Mouse (Mus musculus) ovary, postnatal 14 days (tissue): Measurements from ENCODE around the gene Mpc1.
A peak's percentile ranks its signal among the peaks of the same experiment; 100 is the strongest.
"Not testable (repeated sequence)": the region's sequence is repeated elsewhere in the genome, so short reads cannot be mapped to it uniquely, and the experiment has no call there.

Source experiments
- DNase-seq: peaks from one replicate; pipeline ENCODE4 v3.0.0; 2022; ENCODE audit warnings: low spot score

The Mpc1 gene

DNA sequence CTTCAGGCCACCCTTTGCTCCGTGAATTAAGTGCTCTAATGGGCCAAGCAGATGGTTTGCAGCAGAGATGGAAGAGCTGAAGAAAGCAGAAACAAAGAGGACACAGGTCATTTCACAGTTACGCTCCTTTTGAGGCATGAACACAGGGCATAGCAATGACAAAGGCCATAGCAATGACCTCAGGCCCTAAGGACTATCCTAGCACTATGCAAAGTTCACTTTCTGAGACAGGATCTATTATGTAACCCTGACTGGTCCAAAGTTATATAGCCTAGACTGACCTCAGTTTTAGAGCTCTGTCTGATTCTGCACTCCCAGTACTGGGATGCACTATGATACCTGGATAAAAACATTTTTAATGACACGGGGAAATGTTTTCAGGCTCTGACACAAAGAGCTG, 4.3 kb upstream of the Mpc1 start:
- DNase-seq = no peak

DNA sequence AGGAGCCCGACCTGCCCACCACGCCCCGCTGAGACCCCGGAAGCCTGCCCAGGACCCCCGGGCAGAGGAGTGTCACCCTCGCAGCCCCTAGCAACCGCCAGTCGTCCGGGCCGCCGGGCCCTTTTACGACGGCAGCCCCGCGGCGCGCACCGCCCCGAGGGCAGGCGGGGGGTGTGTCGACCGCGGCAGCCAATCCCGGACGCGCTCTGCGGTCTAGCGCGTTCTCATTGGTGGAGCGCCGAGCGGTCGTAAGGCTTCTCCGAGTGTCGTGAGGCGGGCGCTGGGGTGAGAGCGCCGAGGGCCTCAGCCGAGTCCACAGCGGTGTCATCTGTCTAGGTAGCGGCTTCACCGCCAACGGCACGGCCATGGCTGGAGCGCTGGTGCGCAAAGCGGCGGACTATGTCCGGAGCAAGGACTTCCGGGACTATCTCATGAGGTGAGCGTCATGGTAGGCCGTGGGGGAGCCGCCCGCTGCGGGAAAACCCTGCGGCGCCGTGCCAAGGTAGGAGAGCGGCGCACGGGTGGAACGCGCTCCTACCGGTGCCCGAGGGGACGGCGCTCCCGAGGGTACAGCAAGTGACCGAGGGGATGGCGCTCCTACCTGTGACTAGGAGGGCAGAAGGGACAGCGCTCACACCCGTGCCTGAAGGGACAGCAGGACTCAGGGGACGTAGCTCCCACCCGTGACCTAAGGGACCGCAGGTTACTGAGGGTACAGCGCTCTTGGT, 986 bp downstream of the Mpc1 start:
- peak; percentile 90 for DNase-seq

DNA sequence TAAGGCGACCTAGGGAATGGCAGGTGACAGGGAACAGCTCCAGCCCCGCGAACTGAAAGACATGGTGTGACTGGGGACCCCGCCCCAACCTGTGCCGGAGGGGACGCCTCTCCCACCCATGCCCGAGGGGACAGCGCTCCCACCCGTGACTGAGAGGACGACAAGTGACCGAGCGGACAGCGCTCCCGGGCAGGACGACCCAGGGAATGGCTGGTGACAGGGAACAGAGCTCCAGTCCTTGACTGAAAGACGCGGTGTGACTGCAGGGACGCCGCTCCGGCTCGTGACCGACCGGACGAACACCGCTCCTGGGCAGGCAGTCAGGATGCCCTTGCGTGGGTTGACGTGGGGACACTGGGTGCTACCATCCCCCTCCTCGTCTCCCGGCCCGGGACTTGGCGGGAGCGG, 1.6 kb downstream of the Mpc1 start:
- DNase-seq = peak; percentile 21

DNA sequence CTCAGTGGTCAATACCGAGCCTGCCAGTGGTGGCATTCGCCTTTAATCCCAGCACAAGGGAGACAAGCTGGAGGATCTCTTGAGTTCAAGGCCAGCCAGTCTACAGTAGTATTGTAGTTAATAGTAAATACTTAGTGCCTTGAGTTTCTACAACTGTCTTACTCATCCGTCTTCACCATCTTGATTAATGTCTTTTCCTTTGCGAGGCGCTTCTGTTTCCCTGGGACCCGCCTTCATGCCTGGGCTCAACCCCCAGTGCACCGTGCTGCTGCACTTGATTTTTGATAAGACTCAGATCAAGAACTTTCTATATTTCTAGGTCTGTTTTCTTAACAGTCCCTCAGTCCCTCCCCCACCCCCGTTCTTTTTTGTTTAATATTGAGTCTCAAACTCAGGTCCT, 2.4 kb downstream of the Mpc1 start:
- DNase-seq = no peak

DNA sequence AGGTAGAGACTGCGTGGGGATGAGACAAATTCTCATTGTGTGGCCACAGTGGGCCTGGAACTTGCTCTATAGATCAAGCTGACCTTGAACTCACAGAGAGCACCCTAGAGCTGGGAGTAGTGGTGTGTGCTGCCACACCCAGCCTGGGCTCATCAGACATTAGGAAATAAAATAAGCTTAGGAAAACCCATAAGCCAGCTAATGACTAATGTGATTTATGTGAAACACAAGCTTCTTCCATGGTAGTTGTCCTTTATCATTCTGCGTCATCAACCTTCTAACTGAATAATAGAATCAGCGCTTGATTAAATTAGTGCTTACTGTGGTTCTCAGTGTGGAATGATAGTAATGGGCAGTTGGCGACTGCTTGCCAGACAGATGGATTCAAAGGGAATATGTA, 4.3 kb downstream of the Mpc1 start:
- DNase-seq = no peak

DNA sequence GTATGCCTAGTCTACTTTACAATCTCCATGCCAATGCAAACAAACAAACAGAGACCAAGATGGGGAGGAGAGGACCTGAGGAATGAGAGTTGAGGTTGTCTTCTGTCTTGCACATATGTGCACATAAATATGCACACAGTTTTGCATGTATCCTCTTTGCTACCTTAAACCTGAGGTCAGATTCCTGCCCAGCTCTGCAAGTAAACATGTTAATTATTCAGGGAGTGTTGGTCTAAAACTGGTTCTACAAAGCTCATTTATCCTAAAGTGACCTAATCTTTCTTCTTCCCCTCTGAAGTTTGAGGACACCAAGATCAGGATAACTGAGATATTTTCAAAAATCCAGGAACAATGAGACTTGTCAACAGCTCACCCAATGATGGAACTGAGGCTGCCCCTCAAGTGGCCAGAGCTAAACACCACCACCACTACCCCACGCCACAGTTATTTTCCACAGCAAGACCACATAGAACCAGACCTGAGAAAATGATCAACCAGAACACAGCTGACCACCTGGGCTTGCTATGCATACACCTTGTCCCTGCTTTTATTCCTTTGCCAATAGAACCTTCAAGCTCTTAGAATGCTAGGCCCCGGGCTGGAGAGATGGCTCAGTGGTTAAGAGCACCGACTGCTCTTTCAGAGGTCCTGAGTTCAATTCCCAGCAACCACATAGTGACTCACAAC, 7.4 kb downstream of the Mpc1 start:
- DNase-seq = no peak

DNA sequence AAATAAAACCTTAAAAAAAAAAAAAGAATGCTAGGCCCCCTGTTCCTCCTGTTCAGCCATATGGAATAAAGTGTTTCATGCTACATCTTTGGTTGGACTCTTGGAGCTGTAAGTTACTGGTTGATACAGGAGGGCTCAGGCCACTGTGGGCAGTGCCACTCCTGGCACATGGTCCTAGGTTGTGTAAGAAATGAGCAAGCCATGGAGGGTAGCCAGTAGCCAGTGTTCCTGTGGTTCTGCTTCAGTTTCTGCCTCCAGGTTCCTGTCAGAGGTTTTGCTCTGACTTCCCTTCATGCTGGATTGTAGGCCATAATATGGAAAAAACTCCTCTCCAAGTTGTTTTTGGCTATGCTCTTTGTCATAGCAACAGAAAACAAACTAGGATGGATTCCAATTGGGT, 8.0 kb downstream of the Mpc1 start:
- no peak for DNase-seq

DNA sequence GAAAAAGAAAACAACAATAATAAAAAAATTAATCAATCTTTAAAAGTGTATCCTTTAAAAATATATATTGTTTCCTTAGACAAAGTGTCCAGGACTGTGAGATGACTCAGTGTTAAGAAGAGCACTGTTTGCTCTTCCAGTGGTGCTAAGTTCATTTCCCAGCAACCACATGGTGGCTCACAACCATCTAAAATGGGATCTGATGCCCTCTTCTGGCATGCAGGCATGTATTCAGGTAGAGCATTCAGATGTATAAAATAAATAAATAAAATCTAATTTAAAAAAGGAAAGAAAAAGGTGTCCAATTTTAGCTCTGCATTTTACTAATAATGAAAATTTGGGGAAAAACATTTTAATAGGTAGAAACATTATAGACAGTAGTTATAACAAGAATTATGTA, 13.1 kb downstream of the Mpc1 start:
- DNase-seq = no peak

DNA sequence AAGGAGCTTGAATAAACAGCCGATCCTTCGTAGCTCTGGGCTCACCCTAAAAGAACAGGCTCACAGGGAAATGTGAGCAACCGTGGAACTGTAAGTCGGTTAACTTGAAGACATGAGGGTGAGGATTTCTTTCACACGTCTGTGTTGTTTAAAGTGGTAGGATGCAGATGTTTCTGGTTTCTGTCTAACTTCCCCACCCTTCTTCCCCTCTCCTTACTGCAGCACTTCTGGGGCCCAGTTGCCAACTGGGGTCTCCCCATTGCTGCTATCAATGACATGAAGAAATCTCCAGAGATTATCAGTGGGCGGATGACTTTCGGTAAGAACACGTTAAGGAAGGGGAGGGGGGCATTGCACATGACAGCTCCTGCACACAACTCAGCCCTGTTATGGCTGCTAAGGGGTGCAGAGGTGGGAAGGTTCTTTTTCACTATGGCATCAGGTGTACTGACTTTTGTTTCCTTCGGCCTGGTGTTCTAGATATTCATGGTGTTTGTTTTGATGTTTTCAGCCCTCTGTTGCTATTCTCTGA, 13.7 kb downstream of the Mpc1 start:
- DNase-seq = no peak

DNA sequence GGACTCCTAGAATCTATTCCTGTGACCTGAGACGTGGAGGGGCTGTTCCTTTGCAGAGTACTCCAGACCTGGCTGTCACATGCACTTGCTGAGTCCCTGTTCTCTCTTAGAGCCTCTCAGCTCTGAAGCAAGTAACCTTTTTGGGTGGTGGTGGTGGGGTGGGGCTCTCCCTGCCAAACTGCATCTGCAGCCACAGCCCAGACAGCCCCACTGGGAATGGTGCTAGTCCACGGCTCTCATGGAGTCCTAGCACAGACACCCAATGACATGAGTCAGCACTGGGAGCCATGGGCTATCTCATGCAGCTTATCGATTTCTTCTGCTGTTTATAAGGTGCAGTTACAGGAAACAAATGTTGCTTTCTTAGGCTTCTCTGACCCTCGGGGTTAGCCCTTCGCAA, 15.0 kb downstream of the Mpc1 start:
- DNase-seq = no peak

DNA sequence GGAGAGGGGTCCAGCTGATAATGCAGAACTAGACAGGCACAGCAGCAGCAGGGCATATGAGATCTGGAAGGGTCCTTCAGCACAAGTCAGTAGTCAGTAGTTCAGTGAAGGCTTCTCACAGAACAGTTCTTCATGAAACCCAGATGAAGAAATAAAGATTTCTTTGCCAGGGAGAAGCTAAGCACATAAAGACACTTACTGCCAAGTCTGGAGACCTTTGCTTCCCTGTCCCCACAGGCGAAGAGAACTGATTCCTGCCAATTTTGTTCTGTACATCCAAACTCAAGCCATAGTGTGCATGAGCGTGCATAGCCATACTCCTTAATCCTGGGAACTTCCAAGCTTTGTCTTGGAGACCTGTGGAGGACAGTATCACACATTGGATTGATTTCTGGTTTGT, 15.6 kb downstream of the Mpc1 start:
- DNase-seq = no peak

DNA sequence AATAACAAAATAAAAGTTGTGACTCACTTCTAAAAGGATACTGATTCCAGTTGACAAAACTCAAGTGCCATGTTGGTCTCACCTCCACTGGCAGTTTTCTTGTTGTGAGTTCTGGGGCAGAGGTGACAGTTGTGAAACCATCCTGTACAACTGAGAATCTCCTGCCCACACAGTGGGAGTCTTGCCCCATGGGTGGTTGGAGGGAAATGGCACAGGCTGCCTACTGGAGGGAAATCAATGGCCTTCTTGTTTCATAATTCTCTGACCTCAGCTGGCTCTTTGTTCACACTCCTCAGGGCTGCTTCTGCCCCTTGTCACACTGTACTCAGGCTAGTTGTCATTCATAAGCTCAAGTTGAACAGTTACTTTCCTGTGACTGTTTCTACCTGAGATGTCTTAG, 16.8 kb downstream of the Mpc1 start:
- no peak for DNase-seq

DNA sequence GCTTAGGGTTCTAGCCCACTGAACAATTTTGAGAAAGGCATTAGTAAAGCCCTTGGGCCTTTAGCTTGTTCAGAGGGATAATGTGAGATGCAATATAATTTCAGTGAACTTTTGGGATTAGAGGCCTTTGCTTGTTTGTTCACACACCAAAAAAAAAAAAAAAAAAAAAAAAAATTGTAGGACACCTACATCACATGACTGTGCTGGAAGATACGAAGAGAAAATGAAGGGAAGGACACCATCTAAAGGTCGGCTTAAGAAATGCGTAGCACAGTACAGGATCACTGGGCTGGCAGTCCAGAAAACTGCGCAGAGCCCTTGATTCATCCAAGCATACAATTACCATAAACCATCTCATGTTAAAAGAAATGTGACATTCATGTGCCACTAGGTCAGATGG, 18.8 kb downstream of the Mpc1 start:
- DNase-seq = no peak

DNA sequence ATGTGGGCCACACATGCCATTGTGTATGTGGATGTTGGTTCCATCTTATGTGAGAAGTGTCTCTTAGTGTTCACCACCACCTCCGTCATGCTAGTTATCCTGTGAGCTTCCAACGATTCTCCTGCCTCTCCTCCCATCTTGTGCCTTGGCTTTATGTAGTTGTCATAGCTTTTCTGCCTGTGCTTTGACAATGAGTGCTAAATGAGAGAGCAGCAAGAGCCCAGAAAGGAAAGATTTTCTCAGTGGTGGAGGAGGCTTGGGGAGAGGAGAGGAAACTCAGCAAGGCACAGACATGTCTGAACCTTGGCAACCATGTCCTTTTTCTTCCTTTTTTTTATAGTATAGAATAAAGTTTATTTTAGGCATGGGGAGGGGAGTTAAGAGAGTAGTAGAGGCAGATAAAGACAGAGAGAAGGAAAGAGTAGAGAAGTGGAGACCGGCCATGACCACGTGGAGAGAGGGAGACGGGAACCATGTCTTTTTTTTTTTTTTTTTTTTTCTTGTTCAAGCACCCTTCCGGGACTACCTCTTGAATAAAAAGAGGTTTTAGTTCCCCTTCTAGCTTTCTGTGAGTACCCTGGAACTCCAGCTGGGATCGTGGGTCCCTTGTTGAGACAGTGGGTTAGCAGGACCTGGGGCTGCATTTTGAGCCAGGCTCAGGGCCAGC, 20.2 kb downstream of the Mpc1 start:
- DNase-seq = no peak

DNA sequence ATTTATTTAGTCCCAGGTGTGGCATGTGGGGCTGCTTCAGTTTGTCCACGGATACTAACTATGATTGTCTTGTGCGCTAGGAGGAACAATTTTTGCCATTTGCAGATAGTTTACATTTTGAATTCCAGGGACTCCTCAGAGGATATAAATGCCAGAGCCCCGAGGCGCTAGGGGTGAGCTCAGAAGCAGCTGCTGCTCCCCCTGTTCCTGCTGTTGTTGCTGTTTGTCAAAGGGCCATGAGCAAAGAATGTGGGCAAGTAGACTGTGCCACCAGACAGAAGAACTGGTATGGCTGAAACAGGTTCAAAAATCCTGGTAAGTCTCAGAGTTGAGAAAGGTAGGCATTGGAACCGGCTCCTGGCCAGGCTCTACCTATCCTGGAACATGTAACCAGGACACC, 21.0 kb downstream of the Mpc1 start:
- no peak for DNase-seq

DNA sequence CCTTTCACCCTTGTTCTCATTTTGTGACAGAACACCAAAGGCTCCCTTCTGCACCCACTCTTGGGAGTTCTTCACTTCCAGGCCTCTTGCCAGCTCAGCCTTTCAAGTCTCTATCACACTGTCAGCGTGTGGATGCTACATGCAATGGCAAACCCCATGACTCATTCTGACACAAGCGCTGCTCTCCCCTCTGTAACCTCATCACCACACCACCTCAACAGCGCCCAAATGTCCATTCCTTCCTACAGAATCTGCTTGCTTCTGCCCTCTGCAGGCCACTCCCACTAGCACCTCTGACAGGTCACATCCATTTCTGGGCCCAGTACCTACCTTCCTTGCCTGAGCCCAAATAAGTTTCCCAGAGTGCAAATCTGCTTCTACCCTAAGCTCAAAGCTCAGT, 23.1 kb downstream of the Mpc1 start:
- DNase-seq = no peak

DNA sequence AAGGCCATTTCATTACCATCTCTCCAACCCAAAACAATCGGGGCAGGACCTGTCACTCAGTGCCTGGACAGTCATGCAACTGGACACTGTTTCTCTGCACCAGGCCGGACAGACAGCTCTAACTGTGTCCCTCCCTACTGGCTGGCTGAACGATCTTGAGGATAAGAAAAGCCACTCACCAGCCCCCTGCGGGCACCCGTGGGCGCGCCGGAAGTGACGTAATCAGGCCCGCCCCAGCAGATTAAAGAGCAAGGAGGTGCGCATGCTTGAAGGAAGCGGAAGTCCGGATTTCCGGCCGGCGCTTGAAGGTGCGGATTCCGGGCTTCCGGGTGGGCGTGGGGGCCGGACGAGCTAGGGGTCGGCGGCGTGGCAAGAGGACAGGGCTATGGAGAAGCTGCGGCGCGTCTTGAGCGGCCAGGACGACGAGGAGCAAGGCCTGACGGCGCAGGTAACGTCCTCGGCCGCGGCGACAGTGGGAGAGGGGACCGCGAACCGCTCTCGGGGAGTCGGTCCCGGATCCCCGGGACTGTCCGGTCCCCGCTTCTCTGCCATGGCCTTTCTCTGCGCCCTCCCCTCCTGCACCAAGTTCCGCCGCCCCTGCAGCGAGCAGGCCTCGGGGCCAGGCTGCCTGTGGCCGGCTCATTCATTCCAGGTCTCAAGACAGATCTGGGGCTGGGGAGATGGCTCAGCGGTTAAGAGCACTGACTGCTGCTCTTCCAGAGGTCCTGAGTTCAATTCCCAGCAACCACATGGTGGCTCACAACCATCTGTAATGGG, 28.3 kb downstream of the Mpc1 start, which contains the start of gene Sft2d1:
Sft2d1 (plus strand) TSS at position 265 of the 777 bp plus-strand sequence.
- DNase-seq = peak; percentile 91

DNA sequence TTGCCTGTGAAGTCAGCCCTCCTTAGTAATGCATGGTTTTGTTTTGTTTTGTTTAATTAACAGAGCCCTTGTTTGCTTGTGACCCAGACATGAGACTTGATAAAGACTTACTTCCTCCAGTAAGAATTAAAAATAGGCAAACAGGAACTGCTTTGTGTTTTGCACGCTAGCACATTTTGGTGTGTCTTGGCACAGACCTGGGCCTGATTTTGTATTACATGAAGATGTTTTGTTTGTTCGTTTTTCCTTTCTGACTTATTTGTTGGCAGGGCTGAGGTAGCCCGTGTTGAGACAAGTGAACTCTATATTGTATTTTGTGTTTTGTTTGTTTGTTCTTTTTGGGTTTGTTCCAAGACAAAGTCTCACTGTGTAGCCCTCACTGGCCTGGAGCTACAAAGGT, 29.0 kb downstream of the Mpc1 start:
- DNase-seq = no peak

DNA sequence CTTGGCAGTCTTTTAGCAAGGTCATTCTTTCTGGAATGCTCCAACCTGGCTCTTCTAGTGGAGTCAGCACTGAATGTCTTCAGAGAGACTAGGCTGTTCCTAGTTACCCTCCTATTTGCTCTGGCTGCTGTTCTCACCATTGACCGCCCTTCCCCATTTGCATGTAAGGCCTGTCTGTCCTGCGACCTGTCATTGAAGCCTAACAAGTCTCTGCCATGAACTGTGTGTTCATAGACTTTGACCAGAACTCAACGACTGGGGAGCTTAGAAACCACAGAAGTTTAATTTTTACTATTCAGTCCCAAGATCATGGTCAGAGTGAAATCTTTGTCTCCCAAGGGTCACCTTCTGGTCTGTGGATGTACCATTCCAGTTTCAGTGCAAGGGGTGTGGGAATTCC, 31.3 kb downstream of the Mpc1 start:
- no peak for DNase-seq

DNA sequence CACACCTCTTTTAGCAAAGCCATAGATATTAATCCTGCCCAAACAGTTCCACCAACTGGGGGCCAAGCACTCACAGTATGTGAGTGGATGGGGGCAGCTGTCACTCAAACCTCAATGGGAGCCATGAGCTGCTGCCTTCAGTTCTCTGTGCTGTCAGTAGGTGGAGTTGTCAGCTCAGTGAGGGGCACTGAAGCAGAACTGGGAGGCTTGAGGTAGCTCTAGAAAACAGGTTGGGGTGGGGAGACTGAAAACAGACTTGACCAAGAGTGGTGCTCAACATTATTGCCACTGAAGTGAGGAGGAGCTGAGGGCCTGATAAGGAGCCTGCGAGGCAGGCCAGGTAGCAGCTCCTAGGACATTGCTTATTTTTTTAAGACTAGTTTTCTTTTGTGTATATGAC, 33.5 kb downstream of the Mpc1 start:
- DNase-seq = no peak

DNA sequence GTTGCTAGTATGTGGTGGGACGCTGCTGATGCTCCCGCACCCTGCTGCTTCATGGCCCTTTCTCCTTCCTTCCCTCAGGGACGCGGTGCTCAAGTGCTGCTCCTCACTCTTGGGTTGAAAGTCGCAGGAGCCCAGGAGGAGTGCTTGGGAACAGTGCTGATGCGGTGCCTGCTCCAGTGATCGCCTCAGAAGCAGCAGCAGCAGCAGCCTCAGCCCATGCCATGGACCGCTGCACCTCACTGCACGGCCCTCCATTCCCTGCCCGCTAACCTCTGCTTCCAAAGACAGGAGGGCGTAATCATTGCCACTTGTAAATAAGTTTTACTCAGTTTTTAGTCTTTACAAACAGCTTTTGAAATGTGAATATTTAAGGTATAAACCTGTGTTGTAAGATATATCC, 44.2 kb downstream of the Mpc1 start:
- not testable (repeated sequence) for DNase-seq

DNA sequence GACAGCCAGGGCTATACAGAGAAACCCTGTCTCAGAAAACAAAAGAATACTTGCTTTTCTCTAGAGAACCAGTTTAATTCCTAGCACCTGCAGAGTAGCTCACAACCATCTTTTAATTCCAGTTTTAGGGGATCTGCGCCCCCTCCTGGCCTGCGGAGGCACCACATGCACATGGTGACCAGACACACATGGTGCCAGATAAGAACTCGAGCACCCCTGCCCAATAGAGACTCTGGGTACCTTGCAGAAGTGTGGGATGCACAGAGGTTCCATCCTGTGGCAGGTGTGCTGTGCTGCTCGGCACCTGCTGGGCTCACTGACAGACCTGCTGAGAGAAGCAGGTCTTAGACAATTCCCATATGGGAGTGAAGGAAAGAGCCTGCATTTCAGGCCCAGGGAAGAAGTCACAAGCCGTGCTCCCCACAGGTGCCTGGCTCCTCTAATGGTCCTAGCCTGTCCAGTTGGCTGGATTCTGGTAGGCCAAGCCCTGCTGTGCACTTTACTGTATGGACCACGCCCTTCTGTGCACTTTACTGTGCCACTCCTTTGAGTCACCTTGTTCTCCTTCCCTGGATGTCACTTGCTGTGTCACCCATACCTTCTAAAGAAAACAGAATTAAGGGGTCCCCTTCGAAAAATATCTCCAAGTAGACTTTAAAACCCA, 45.9 kb downstream of the Mpc1 start:
- DNase-seq = no peak
